Mouse (Mus musculus): ENCODE data around the gene Sltm.

DNA sequence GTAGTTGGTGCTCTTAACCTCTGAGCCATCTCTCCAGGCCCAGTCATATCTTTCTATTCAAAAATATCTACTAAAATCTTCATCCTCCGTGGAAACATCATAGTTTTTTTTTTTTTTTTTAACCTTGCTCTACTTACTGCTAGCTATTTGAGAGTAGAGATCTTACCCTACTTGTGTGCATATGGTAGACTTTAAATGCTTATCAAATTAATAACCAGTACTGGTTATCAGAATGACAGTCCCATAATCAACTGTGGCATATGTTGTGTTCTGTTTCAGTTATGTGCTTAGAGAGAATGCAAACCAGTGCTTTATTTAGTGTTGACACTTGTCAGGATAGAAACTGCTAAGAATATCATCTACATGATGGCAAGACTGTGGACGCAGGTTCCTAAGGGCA lies 35.6 kb downstream of the Sltm start:
- TF ChIP-seq POLR2A (IDR thresholded peaks at IDR 0.05; ENCODE audit: extremely low read depth, insufficient read depth, low read length) (no peak), CTCF (IDR thresholded peaks at IDR 0.05; ENCODE audit: extremely low read depth, insufficient read depth, low read length) (no peak)

Data from cortical plate, adult 2 months (tissue).